Mouse (Mus musculus): ENCODE measurements at regions not wholly inside any gene's neighbourhood (a gene's known extent, or its start where the extent isn't known, plus 50 kb on each side); places are given as distances from the start of the nearest gene placed in this dataset.
"Not testable (repeated sequence)": the region's sequence is repeated elsewhere in the genome, so short reads cannot be mapped to it uniquely, and the experiment has no call there.

DNA sequence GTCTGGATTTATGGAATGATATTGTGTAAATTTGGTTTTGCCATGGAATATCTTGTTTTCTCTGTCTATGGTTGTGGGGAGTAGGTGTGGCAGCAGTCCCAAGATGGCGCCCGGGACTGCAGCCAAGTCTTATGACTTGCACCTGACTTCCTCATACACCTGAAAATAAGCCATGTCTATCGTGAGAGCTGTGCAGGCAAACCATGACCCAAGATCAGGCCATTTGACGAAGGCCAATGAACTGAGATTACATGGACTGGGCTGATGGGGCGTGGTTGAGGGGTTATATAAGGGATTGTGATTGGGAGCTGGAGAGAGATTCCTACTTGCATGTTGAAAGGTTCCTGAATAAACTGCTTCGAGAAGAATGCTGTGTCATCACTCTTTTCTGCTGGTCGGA, 139.5 kb downstream of the Slc6a15 start:
- DNase-seq (ENCODE audit: low read depth, low spot score): not testable (repeated sequence)

DNA sequence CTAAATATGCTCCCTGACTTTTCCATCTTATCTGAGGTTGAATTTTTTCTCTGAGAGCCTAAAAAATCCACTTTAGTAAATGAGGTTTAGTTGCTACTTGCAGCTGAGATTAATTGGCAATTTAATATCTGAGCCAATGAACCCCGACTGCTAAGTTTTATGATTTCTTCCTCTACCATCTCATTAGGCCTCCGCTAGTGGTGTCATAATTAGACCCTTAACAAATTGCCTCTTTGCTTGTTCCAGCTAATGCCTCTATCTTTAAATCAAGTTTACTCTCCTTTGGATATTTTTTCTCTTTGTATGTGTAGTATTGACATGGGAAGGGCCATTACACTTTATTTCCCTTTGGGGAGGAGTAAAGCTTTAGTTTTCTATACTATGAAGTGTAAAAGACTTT, 176.9 kb downstream of the Slc6a15 start:
- no peak for DNase-seq (ENCODE audit: low read depth, low spot score)

DNA sequence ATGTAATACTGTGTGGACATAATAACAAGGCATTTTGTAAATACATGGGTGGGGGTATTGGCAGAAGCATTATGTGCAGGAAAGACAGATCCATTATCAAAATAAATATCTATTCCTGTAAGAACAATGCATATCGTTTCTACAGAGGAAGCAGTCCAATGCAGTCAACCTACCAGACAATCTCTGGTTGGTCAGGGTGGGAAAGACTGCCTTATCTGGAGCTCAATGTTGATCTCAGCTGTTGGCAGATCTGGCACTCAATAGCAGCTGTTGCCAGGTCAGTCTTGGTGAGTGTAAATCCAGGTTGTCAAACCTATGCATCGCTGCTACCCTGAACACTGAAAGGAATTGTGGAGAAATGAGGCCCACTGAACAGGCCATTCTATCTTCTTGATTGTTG, 181.9 kb downstream of the Slc6a15 start:
- DNase-seq (ENCODE audit: low read depth, low spot score): no peak

DNA sequence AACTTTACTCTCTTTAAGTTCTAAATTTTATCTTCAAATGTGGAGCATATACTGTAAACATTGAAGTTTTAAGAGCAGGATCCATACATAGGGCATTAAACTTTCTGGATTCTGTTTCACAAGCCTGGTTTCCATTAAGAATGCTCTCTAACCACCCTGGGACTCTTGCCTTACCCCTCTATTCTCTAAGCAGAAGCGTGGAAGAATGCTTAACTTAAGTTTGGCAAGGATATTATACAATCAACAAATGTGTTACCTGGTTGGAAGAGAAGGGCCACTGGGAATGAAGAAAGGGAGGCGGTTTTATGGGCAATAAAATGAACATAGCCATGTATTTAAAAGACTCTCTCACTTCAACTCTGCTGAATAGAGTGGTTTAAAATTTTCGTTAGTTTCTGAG, 217.5 kb downstream of the Slc6a15 start:
- DNase-seq (ENCODE audit: low read depth, low spot score): no peak

DNA sequence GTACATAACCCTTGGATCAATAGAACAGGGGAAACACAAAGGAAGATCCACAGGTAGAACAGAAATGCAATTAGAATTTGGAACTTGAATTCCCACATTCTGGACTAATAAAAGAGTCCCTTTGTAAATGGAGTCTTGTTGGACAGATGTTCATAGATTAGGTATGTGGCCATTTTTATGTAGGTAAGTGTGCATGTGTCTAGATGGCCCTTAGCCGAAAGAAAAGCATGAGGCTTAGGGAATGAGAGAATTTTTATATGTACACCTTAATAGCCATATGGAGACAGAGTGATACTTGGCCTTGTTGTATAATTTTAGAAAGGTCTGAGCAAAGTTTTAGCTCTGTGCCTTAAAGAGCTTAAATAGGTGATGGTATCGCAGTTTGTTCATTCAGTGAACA, 217.9 kb downstream of the Slc6a15 start:
- no peak for DNase-seq (ENCODE audit: low read depth, low spot score)

DNA sequence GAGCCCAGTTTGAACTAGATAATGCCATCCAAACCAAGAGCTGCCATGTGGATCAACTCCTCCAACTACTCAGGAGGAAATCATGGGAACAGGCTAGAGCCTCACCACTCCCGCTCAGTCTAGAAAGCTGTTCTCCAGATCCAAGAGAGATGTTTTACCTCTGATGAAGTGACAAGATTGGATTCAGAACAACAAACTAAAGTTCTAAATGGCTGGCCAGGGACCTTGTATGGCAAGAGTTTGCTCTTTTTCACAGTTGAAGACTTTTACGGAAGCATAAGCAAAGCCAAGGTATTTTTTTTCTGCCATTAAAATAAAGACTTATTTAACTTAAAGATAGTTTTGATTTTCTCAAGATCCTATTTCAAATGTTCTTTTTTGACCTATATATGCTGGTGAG, 224.4 kb downstream of the Slc6a15 start:
- DNase-seq (ENCODE audit: low read depth, low spot score): no peak

DNA sequence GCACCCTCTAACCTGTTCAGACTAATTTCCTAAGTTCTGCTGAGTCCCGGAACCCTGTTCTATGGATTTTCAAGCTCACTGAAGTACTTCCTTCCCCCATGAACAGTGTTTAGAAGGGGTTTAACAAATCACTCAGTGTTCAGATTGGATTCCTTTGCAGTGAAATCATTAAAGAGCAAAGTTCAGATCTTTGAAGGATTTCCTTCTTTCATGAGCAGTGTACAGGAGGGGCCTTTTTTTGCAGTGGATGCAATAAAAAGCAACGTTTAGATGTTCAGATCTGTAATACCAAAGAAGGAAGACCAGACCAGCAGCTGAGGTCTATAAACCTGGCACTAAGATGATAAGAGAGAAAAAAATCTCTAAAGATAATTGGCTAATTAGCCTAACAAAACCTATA, 273.6 kb downstream of the Slc6a15 start:
- DNase-seq (ENCODE audit: low read depth, low spot score): no peak

DNA sequence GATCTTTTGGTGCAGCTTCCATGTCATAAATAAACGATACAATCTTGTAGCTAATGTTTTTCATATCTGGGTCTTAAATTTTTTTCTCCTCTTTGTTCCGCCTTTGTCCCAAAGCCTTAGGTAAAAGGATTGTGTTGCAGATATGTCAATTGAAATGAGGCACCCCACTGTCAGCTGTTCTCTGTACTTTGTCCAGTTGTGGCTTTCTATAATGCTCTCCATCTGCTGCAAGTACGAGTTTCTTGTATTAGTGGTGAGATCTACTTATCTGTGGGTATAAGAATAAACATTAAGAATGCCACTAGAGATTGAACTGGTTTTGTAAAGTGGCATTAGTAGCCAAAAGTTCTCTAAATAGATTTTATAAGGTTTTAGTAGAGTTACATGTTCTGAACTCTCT, 282.3 kb downstream of the Slc6a15 start:
- DNase-seq (ENCODE audit: low read depth, low spot score): no peak

DNA sequence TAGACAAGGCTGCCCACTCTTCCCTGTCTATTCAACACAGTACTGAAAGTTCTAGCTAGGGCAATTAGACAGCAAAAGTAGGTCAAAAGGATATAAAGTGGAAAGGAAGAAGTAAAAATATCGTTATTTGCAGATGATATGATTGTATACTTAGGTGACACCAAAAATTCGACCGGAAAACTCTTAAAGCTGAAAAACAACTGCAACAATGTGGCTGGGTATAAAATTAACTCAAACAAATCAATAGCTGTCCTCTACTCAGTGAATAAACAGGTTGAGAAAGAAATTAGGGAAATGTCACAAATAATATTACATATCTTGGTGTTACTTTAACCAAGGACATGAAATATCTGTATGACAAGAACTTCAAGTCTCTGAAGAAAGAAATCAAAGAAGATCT, 305.5 kb downstream of the Slc6a15 start:
- no peak for DNase-seq (ENCODE audit: low read depth, low spot score)

DNA sequence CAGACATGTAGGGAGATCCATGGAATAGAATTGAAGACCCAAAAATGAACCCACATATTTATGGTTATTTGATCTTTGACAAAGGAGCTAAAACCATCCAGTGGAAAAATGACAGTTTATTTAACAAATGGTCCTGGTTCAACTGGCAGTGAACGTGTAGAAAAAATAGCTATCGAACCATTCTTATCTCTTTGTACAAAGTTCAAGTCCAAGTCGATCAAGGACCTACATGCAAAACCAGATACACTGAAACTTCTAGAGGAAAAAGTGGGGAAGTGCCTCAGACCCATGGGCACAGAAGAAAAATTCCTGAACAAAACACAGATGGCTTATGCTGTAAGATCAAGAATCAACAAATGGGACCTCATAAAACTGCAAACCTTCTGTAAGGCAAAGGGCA, 306.2 kb downstream of the Slc6a15 start:
- no peak for DNase-seq (ENCODE audit: low read depth, low spot score)

DNA sequence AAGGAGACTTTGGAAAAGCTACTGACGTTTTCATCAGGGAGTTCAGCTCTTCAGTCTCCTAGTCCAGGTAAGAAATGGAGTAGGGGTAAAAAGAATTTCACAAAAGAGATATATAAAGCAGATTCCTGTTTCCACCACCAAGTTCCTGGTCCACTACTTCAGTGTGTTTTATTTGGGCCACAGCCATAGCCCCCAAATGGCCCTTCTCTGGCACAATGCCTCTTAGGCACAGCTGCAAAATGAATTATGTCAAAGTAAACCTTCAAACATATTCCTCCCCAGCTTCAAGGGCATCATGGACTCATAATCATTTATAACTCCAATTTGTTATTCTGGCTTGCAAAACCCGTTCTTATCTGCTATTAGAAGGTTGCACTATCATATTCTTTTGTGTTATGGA, 325.1 kb downstream of the Slc6a15 start:
- DNase-seq (ENCODE audit: low read depth, low spot score): no peak

DNA sequence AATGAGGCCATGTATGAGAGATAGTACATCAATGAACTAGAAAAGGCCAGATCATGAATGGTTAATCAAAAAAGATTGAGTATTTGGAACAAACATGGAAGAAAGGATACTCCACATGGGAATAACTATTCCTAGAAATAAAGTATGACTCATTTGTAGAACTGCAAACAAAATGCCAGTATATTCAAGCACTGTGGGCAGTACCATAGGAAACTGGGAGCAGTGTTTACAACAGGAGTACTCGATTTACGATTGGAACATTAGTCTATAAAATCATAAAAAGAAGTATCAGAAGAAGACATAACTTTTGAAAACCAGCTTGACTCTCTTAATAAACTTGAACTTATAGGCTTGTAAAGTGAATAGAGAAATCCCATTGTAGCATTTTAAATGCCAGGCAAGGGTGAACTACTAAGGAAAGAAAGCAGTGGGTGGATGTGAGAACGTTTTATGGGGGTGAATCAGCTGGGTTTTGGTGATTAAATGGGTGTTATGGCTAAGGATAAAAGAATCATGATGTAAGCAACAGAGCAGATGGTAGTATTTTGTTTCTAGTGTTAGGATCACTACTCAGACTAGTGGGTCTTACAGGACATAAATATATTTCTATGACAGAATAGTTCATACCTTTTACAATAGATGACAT, 347.6 kb downstream of the Slc6a15 start:
- no peak for DNase-seq (ENCODE audit: low read depth, low spot score)

DNA sequence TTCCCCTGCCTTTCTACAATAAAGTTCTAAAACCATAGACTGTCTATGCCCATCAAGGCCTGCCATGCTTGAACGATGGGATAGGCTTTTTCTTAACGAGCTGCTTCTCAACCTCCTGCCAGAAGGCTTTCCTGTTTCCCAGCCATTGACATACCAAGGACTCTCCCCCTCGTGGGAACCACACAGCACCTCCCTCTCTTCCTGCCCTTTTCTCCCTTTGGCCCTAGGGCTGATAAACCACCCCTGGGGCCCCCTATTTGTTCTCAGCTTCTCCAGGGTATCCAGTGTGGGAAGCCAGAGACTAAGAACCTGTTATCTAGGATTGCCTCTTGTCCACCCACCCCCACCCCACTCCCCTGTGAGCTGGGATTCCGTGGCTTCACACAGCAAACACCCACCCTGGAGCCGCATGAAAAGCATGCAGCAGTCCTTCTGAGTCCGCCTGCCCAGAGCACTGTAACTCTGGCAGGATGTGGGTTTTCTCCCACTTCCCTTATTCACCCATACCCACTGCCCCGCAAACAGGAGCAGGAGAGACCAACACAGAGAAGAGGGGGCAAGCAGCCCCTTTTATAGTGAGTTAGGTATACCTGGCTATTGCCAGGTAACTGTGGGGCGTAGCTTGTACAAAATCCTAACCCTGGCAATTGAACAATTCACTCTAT, 351.5 kb downstream of the Slc6a15 start:
- DNase-seq (ENCODE audit: low read depth, low spot score): no peak

DNA sequence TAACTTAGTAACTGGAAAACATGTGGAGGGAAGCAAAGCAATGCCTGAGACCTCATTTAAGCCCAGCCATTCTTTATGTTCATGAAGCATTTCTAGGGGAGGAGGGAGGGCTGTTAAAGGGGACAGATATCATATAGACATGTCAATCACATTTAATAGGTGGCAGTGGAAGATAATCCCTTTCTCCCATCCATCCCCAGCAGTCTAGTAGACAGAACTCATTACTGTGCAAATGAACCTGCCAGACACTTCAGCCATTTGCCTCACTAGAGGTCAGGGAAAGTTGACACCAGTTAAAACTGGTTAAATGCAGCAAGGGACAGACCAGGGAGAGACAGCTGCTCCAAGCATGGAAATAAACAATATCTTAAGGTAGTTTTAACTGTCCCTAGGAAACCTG, 359.1 kb downstream of the Slc6a15 start:
- DNase-seq (ENCODE audit: low read depth, low spot score): peak; percentile 36

DNA sequence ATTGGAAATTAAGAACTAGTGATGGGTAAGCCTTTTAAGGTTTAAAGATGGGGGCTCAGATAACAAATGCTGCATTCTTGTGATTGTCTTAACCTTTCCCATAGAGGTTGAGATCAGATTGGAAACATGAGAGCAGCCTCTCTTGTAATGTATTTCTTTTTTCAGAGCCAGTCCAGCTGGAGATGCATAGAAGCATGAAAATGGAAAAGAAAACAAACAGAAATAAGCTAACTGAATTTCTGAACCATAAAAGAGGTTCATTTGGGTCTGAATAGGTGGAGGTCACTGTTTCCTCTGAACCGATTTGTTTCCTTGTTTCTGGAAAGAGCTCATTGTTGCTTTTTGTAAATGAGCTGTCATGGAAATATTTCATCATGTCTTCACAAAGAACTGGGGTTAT, 363.9 kb downstream of the Slc6a15 start:
- DNase-seq (ENCODE audit: low read depth, low spot score): no peak

DNA sequence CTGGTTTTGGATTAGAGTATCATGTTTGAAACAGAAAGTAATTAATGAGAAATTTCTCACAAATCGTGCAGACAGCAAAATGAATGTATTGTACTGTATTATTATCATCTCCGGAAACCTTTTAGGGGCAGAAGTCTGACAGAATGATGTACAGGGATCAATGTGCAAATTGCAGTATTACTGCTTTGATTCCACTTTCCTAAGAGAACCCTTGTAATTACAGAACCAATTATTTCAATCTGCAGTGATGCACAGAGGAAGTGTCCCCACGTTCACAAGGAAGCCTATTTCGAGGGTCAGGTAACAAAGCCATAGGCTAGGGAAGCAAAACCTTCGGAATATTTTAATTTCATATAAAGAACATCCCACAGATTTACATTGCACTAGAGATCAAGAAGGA, 364.4 kb downstream of the Slc6a15 start:
- no peak for DNase-seq (ENCODE audit: low read depth, low spot score)

DNA sequence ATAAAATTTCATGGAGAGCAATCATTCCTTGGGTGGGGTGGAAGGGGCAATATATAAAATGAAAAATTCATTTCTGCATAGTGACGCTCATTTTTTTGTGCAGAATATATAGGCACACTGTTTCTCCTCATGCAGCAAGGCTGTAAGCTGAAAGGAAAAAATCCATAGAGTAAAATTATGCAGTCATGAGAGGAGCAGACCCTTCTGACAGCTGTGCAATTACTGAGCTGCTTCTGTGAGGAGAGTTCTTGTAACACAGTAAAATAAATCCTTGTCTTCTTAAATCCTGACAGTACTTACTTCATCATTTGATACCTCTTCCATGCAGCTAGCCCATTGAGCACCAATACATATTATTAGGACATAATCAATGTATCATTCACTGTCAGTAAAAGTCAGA, 362.7 kb upstream of the Gm21293 start:
- DNase-seq (ENCODE audit: low read depth, low spot score): no peak

DNA sequence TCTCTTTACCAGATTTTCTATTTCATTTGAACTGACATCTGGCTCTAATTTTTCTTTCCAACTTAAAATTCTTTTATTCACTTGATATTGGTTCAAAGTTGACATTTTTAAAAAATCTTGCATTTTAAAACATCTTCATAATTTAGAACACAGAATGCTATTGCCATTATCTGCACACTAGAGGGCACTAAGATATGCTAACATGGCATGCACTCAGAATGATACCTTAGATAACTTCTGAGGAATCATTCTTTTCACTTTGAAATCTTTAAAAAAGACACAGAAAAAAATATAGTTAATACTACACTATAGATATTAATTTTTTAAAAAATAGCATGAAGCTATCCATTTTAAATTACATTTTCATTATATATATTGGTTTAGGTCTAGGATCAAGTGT, 357.9 kb upstream of the Gm21293 start:
- DNase-seq (ENCODE audit: low read depth, low spot score): no peak

DNA sequence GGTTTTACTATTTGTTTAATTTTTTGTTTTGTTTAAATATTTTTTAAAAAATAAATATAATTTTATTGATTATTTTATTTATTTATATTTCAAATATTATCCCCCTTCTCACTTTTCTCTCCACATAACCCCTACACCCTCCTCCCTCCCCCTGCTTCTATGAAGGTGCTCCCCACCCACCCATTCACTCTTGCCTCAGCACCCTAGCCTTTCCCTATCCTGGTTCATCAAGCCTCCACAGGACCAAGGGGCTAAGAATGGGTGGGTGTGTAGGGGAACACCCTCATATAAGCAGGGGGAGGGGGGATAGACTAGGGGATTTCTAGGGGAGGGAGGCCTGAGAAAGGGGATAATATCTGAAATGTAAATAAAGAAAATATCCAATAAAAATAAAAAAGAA, 313.7 kb upstream of the Gm21293 start:
- DNase-seq (ENCODE audit: low read depth, low spot score): no peak

DNA sequence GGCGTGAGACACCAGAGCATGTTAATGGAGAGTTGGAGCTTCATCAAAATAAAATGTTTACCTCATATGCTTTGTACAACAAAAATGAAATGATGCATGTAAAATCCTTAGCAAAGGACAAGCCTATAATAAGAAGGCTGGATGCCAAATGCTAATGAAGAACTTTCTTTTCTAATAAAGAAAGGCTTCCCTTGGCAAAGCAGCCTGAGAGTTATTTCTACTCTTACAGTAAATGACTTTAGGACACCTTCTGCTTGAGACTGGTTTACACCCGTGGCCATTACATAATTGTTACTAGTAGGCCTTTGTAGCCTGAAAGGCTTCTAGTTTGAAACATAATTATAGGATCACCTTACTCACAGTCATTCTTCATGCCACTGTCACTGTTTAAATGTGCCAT, 310.7 kb upstream of the Gm21293 start:
- DNase-seq (ENCODE audit: low read depth, low spot score): no peak

DNA sequence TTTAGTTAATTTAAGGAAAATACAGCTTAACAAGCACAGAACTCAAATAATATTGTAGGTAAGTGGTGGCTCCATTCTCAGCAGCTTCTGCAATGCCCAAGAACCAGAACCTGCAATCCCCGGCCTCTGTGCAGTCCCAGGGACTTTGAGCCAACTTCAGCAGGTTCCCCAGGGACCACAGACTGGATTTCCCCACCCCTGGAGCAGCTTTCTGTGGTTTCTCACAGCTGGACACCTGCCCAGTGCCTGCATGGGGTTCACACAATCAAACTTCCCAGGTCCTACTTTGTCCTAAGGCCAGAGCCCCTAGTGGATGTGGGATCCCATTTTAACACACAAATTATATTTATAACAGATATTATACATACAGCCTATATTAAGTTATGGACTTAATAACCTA, 287.6 kb upstream of the Gm21293 start:
- no peak for DNase-seq (ENCODE audit: low read depth, low spot score)

DNA sequence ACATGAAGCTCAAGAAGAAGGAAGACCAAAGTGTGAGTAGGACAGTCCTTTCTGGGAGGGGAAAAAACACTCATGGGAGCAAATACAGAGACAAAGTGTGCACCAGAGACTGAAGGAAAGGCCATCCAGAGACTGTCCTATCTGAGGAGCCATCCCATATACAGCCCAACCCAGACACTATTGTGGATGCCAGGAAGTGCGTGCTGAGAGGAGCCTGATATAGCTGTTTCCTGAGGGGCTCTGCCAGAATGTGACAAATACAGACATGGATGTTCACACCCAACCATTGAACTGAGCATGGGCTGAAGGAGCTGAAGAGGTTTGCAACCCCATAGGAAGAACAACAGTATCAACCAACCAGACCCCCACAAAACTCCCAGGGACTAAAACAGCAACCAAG, 281.9 kb upstream of the Gm21293 start:
- no peak for DNase-seq (ENCODE audit: low read depth, low spot score)

DNA sequence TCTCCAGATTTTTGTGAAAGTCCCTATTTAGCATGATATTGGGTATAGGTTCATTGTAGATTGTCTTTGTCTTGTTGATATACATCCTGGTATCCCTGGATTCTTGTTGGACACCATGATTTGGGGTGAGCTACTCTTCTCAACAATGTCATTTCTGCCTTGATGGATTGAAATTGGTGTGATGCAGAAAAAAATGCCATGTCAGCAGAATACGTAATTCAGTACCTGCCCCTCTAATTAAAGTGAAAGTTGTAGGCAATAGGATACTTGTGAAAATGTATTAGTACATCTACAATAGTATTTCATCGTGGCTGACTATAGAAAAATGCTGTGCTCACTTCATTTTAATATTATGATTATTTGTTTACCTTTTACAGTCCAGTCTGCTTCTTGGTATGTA, 280.7 kb upstream of the Gm21293 start:
- DNase-seq (ENCODE audit: low read depth, low spot score): no peak

DNA sequence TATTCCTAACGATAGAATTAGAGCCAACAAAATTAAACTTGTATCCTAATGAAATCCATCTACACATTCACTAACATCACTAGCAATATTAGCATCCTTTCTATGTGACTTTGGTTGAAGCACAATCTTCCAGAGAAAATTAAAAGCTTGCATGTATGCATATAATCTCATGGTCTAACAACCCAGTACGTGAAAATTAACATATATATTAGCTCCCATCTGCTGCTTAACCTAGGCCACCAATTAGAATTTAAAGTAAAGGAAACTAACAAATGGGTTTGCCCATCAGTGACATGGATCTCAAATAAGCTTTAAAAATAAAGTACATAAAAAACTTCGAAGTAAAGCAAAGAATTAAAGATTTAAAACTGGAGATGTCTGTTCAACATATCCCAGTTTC, 278.9 kb upstream of the Gm21293 start:
- no peak for DNase-seq (ENCODE audit: low read depth, low spot score)
